Mouse (Mus musculus) brain, embryonic 14.5 days (tissue): ENCODE results near the gene Rgl1.

Experiments
- CTCF ChIP-seq: fragments of 200-500 bp; IDR thresholded peaks from 2 replicates; pipeline ENCODE4 v1.5.1; 2012; ENCODE audit warnings: inconsistent platforms, mild to moderate bottlenecking, moderate library complexity, borderline replicate concordance; ENCODE audit not compliant: insufficient read depth, insufficient read length; ENCODE audit errors: extremely low read depth
- POLR2A ChIP-seq: fragments of 200-500 bp; IDR thresholded peaks from 2 replicates; pipeline ENCODE4 v1.6.1; 2012; ENCODE audit warnings: mild to moderate bottlenecking, inconsistent platforms, borderline replicate concordance; ENCODE audit not compliant: poor library complexity, insufficient read depth, insufficient read length, severe bottlenecking; ENCODE audit errors: extremely low read depth

DNA sequence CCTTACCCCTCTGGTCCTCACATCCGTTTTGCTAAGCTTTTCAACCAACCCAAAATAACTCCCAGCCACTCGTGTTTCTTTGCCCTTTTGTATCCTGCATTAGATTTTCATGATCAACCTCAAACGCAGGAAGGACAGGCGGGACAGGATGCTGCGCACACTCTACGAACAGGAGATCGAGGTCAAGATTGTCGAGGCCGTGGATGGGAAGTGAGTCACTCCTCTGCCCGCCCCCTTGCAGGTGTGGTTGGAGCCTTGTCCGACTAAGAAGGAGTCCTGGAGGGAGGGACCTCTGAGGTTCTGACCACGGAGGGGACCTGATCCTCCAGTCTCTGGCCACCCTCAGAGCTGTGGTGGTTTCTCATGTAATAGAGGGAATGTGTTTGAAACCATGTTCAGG, 266.3 kb downstream of the Rgl1 start:
- TF ChIP-seq CTCF (no peak), POLR2A (no peak)
